8 mouse cellular contexts compared by ENCODE assay signal in genomic region chr17:58919061-58919460, GRCm38 (mm10).
DNase-seq lines count a peak whose midpoint lies in the region; ATAC-seq lines count a peak whose summit lies in the region.

No protein-coding gene starts in this region.

- H3K27me3 ChIP-seq in forebrain, embryonic 16.5 days (replicated peaks; ENCODE audit: control insufficient read depth, insufficient read depth, low read length): no peaks in the 10 kb centered on the region
- no peaks in the 10 kb centered on the region for H3K27me3 ChIP-seq in kidney, embryonic 16.5 days (ENCODE audit: insufficient read depth, low read length)
- H3K27me3 ChIP-seq in liver, embryonic 11.5 days (replicated peaks; ENCODE audit: control insufficient read depth, insufficient read depth, low read length): no peaks in the 10 kb centered on the region

- H3K4me3 ChIP-seq in forebrain, embryonic 16.5 days (replicated peaks; ENCODE audit: low read length): no peak overlapping the region
- H3K4me3 ChIP-seq in kidney, embryonic 16.5 days (ENCODE audit: low read length): no peak overlapping the region
- no peak overlapping the region for H3K4me3 ChIP-seq in liver, embryonic 11.5 days (ENCODE audit: low read depth, low read length)

- H3K9ac ChIP-seq in forebrain, embryonic 16.5 days (replicated peaks; ENCODE audit: low read depth, low read length): no peak overlapping the region
- H3K9ac ChIP-seq in kidney, embryonic 16.5 days (replicated peaks; ENCODE audit: low read length): no peak overlapping the region
- no peak overlapping the region for H3K9ac ChIP-seq in liver, embryonic 11.5 days (ENCODE audit: low read depth, low read length)

- peak; percentile 91 for ATAC-seq in forebrain, embryonic 16.5 days
- ATAC-seq in kidney, embryonic 16.5 days (ENCODE audit: low FRiP score, low TSS enrichment): peak; percentile 89
- ATAC-seq in liver, embryonic 11.5 days (replicated peaks; ENCODE audit: low FRiP score): peak; percentile 77

- 3% methylated on average over 8 of the region's 8 CpGs for WGBS in forebrain, embryonic 16.5 days
- WGBS in kidney, embryonic 16.5 days: 7% methylated on average over 8 of the region's 8 CpGs
- whole genome bisulfite sequencing in liver, embryonic 11.5 days: 15% methylated on average over 8 of the region's 8 CpGs

- no peaks in the 10 kb centered on the region for H3K36me3 ChIP-seq in forebrain, embryonic 16.5 days (ENCODE audit: control insufficient read depth, insufficient read depth)
- no peaks in the 10 kb centered on the region for H3K36me3 ChIP-seq in kidney, embryonic 16.5 days (ENCODE audit: insufficient read depth, low read length)
- H3K36me3 ChIP-seq in liver, embryonic 11.5 days (ENCODE audit: control insufficient read depth, insufficient read depth, low read length): no peaks in the 10 kb centered on the region

- 0 out of 2 replicates have a peak, but pooled peaks cover 2% of the 10 kb centered on the region for H3K4me1 ChIP-seq in forebrain, embryonic 16.5 days (replicated peaks; ENCODE audit: control insufficient read depth, insufficient read depth, low read length)
- 0 out of 2 replicates have a peak, but pooled peaks cover 4% of the 10 kb centered on the region for H3K4me1 ChIP-seq in kidney, embryonic 16.5 days (ENCODE audit: insufficient read depth, low read length)
- peaks cover 11% of the 10 kb centered on the region for H3K4me1 ChIP-seq in liver, embryonic 11.5 days (replicated peaks; ENCODE audit: control insufficient read depth, insufficient read depth, low read length)

- peak; percentile 5 for DNase-seq in ovary, adult 18-20 months (ENCODE audit: low spot score)
- no peak for DNase-seq in ovary, postnatal 10 days (ENCODE audit: low spot score)
- DNase-seq in adrenal gland, postnatal 14 days: peak; percentile 67
- no peak for DNase-seq in liver, embryonic 11.5 days (ENCODE audit: low spot score)
- DNase-seq in retina, adult 2 months (ENCODE audit: low read depth, low spot score): peak; percentile 25
- DNase-seq in urinary bladder, adult 18-20 months (ENCODE audit: low spot score in 2 of 2): no peak

- no peaks in the 10 kb centered on the region for H3K9me3 ChIP-seq in forebrain, embryonic 16.5 days (ENCODE audit: control insufficient read depth, low read length)
- H3K9me3 ChIP-seq in kidney, embryonic 16.5 days (ENCODE audit: low read length): no peaks in the 10 kb centered on the region
- H3K9me3 ChIP-seq in liver, embryonic 11.5 days (ENCODE audit: control insufficient read depth, low read length): no peaks in the 10 kb centered on the region

- H3K27ac ChIP-seq in forebrain, embryonic 16.5 days (ENCODE audit: low read length): no peak overlapping the region
- H3K27ac ChIP-seq in kidney, embryonic 16.5 days (ENCODE audit: low read length): no peak overlapping the region
- H3K27ac ChIP-seq in liver, embryonic 11.5 days (ENCODE audit: low read depth, low read length): no peak overlapping the region

- H3K4me2 ChIP-seq in forebrain, embryonic 16.5 days (ENCODE audit: low read length): peak overlapping the region; percentile 23; the same call in 1 of the 2 replicates
- H3K4me2 ChIP-seq in kidney, embryonic 16.5 days (replicated peaks; ENCODE audit: low read depth, low read length): peak overlapping the region; percentile 31
- peak overlapping the region; percentile 20; the same call in 1 of the 2 replicates for H3K4me2 ChIP-seq in liver, embryonic 11.5 days

Comparison
In these comparisons a context has a peak if more than half of its experiments do, and no peak if none do; other contexts are left out.
1. DNase-seq: peak in ovary, adult 18-20 months (single experiment), adrenal gland, postnatal 14 days (single experiment) and retina, adult 2 months (single experiment); none in ovary, postnatal 10 days (single experiment), liver, embryonic 11.5 days (single experiment) and urinary bladder, adult 18-20 months (0 of 2).
2. Peak in every context shown above with its lines, with median percentiles within 50 percentile points of each other: ATAC-seq and H3K4me2 ChIP-seq.